Mouse (Mus musculus) cortical plate, adult 2 months (tissue): ENCODE data around the gene Gm17018.

Experiments used
- CTCF ChIP-seq: fragments of 200-500 bp; IDR thresholded peaks from 2 replicates; pipeline ENCODE4 v1.5.1; 2011; ENCODE audit warnings: mild to moderate bottlenecking, control low read depth, low read length; ENCODE audit not compliant: insufficient read depth; ENCODE audit errors: extremely low read depth
- POLR2A ChIP-seq: fragments of 200-500 bp; IDR thresholded peaks from 2 replicates; pipeline ENCODE4 v1.6.1; 2011; ENCODE audit warnings: mild to moderate bottlenecking, low read length, control low read depth; ENCODE audit not compliant: insufficient read depth; ENCODE audit errors: extremely low read depth

DNA sequence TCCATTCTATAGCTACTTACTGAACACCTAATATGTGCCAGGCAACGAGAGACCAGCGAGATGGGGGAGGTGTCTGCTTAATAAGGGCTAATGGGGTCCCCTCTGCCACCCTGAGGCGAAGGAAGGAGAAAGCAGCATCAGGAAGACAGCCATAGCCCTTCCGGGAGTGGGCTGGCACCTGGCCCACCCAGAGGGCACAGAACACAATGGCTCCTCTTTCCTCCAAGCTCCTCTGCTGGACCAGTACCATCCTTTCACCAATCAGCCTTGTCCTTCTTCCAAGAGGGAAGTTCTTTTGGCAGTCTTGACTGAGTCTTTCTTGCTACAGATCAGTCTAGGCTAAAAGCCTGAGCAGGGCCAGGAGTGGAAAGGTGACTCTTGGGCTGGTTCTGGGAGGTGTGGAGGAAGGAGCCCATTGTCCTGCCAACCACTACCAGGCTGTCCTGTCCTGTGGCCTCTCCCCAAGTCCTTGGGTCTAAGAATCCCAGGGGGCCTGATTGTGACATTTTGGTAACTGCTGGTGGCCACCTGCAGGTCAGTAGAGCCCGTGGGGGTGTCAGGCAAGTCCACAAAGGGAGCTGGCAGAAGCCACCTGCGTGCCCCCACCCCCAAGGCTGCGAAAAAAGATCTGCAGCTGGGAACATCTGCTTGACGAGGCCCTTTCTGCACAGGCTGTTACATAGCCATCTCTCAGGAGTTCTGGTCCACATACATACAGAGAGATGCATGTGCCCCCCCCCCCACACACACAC is 19.6 kb upstream of the Gm17018 start:
- TF ChIP-seq CTCF, result no peak
- TF ChIP-seq POLR2A, result no peak
